Mouse (Mus musculus) gastrocnemius, postnatal 10 days (tissue): ENCODE measurements around the gene Cbx7. TPM values are rescaled to one million over a fixed set of nuclear protein-coding genes. Genes with fewer than 3 reads are reported as not detected.
"Not testable (repeated sequence)": the region's sequence is repeated elsewhere in the genome, so short reads cannot be mapped to it uniquely, and the experiment has no call there.

Source experiments
- DNase-seq: peaks from one replicate; pipeline ENCODE4 v3.0.0; 2021; ENCODE audit warnings: mixed read lengths
- total RNA-seq, 2 experiments: library from RNA; stranded (reverse); gene quantifications; 2 replicates each; pipeline ENCODE4 v1.2.3; 2021

Gene Cbx7
- total RNA-seq, 2 experiments from 2014 or later = 2.9 to 4.1 TPM

- no peak for DNase-seq
These were observed 23.2 kb downstream of the Cbx7 start for GRCm38 (mm10) chr15:79947681-79948080.

- DNase-seq = no peak
These were observed 24.1 kb downstream of the Cbx7 start for GRCm38 (mm10) chr15:79946790-79947189.

DNA sequence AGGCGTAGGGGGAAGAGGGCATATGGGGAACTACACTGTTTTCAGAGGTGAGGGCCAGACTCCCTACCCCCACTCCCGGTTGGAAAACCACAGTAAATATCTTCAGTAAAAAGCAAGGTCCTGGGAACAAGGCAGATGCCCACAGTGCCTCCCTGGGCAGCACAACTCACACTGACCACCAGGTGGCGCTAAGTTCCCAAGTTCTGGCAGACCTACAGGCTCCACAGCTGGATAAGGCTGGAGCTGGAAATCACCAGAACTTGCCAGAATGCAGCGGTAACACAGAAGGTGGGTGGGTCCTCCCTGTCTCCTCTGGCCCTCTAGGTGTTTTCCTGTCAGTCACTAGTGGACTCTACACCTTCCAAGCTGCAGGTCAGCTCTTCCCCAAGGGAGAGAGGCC, 24.9 kb downstream of the Cbx7 start:
- DNase-seq = peak; percentile 89

DNA sequence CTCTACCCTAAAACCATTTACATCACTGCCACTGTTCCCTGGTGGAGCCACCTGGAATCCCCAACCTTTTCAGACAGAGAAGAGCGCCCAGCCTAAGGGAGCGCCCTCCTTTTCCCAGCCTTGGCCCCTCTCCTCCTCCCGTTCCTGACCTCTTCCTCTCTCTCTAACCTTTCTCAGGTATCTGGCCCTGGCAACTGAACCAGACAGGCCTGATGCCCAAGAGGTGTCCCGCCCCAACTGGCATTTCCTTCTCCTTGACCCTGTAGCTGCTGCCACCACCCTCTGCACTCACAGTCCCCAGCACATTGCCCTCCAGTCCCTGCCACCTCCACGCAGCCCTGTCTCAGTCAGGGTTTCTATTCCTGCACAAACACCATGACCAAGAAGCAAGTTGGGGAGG, 26.0 kb downstream of the Cbx7 start:
- no peak for DNase-seq

DNA sequence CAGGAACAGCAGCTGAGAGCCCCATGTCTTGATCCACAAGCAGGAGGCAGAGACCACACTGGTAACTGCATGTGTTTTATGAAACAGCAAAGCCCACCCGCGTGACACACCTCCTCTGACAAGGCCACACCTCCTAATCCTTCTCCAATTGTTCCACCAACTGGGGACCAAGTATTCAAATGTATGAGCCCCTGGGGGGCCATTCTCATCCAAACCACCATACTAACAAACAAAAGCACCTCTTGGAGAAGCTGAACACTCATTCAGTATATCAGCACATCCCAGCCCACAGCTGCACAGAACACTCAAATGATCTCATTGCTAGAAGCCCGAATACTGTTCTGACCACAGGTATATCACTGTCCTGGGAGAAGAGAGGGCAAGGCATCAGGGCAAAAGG, 27.3 kb downstream of the Cbx7 start:
- DNase-seq = no peak

- DNase-seq = no peak
These were observed 28.4 kb downstream of the Cbx7 start for GRCm38 (mm10) chr15:79942541-79942940.

DNA sequence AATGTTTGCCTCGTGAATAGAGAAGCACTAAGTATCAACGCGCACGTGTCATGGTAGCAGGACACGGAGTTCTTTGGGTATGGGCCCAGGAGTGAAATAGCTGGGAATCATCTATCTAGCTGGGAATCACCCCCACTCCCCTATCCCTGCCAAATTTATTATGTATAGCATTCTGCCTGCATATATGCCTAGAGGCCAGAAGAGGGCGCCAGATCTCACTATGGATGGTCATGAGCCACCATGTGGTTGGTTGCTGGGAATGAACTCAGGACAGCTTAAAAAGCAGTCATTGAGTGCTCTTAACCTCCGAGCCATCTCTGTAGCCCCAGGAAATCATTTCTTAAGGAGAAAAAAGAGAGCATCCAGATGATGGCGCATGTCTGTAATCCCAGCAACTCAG, 30.0 kb downstream of the Cbx7 start:
- peak; percentile 51 for DNase-seq

DNA sequence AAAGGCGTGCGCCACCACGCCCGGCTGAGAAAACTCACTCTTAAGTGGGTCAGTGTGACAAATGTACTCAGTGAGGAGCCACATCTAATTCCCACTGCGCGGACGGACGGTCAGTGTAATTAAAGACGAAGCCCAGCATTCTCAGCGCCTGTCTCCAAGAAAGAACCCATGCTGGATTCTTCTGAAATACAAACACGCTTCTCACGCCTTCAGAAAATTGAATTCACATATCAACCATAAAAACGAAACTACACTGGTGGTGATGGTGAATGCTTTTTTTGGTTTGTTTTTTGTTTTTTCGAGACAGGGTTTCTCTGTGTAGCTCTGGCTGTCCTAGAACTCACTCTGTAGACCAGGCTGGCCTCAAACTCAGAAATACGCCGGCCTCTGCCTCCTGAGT, 31.0 kb downstream of the Cbx7 start:
- no peak for DNase-seq

DNA sequence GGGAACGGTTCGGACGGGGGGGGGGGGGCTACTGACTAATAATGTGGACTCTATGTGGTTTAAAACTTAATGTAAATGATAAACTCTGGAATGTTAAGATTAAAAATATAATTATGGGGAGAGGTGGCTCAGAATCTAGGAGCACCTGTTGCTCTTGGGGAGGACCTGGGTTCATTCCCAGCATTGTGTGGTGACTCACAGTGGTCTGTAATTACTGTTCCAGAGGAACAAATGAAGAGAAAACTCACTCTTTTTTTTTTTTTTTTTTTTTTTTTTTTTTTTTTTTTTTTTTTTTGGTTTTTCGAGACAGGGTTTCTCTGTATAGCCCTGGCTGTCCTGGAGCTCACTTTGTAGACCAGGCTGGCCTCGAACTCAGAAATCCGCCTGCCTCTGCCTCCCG, 31.4 kb downstream of the Cbx7 start:
- DNase-seq = not testable (repeated sequence)

GRCm38 (mm10) chr15:79939020-79939419, 31.9 kb downstream of the Cbx7 start:
- DNase-seq = no peak

DNA sequence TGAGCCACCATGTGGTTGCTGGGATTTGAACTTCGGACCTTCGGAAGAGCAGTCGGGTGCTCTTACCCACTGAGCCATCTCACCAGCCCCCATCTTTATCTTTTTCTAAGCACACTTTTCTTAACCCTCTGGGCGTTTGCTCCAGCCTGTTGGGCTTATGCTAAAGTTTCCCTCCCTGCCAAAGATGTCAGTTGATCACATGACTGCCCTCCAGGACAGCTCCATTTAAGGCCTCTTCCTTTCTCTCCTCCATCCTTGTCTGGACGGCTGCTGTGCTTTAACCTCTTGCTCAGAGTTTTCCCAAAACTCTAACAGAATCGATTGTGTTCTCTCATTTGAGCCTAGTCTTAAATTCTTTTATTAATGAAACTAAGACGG, 34.6 kb downstream of the Cbx7 start:
- DNase-seq = no peak

- DNase-seq = no peak
These were observed 35.1 kb downstream of the Cbx7 start for GRCm38 (mm10) chr15:79935654-79936373.

- no peak for DNase-seq
These were observed 36.1 kb downstream of the Cbx7 start for GRCm38 (mm10) chr15:79934776-79935175.

- DNase-seq = no peak
These were observed 37.0 kb downstream of the Cbx7 start for GRCm38 (mm10) chr15:79933670-79934514.

DNA sequence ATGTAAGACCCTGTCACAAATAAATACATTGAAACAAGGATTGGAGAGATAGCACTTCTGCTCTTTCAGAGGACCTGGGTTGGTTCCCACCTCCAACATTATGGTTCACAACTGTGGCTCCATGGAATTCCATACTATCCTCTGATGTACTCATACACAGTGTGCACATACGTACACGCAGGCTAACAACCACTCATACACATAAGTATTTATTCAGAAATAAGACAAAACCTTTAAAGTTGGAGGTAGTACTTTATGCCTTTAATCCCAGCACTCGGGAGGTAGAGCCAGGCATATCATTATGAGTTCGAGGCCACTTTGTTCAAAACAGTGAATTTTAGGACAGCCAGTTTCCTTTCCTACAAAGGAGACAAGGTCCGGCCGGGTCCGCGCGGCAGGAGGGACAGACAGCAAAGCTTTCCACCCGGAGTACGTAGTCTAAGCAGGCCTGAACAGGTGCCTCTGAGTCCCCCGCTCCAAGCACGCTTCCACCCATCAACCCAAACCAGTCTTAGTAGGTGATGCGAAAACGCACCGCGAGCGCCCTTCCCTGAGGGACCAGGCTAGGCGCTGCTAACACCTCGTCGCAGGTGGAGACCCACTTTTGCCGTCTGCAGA, 37.8 kb downstream of the Cbx7 start:
- DNase-seq = no peak

DNA sequence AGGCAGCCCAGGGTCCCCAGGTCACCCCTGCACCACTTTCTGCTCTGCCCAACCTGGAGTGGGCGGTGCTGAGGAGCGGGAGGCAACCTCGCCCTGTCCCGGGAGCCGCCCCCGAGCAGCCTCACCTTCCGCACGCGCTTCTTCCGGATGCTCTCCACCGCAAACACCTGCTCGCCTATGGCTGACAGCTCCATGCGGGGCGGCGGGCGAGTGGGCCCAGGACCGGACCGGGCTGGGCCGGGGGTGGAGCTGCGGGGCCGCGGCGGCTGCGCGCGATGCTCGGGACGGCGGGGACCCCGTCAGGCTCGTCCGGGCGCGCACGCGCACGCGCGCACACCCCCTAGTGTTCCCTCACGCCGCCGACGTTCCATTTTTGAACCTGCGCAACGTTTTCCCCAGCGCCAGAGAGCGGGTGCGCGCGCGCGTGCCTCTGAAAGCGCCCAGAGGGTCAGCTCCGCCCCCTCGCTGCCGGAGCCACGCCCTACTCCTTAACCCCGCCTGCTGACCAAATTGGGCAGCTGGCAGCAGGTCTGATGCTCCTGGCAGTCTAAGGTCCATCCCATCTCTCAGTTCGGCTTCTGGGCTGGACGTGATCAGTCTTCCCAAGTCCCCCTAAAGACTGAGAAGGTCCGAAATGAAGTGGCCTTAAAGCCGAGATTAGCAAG, 38.5 kb downstream of the Cbx7 start:
- DNase-seq = peak; percentile 86

- DNase-seq = no peak
These were observed 39.3 kb downstream of the Cbx7 start for GRCm38 (mm10) chr15:79931496-79932141.

- DNase-seq = no peak
These were observed 41.2 kb downstream of the Cbx7 start for GRCm38 (mm10) chr15:79929734-79930133.

DNA sequence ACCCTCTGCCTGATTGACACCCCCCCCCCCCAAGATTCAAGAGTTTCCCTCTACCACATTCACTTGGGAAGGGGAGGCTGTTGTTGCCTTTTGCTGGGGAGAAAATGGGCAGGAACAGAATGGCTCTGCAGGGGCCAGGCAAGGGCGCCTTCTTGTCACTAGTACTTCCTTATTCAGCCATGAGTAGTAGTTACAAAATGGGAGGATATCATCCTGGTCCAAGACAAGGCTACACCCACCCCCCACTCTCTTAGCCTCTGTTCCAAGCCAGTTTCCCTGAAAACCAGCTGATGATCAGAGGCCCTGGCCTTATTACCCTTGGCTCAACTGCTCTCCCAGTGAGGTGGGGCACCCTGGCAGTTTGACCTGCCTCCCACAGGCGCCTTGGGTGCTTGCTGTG, 42.2 kb downstream of the Cbx7 start:
- peak; percentile 3 for DNase-seq

DNA sequence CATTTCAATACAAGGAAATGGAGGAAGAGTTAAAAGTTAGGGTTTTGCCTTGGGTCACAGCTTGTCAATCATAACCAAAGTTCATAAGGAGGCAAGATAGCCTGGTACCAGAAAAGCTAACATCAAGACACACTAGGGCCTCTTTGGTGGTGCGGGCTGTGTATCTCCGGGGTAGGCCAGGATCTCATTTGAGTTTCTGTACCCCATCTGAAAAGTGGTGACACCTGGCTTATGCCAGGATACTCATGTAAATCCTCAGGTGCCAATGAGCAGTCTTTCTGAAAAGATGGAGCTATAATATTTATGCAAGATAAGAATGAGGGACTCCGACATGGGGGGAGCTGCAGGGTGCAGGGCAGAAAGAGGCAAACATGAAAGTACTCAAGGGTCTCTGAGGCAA, 42.6 kb downstream of the Cbx7 start:
- DNase-seq = peak; percentile 2

GRCm38 (mm10) chr15:79927637-79928122, 43.2 kb downstream of the Cbx7 start:
- peak; percentile 95 for DNase-seq

- DNase-seq = peak; percentile 3
These were observed 44.0 kb downstream of the Cbx7 start for GRCm38 (mm10) chr15:79926856-79927416.
